Mouse (Mus musculus) ovary, postnatal 14 days (tissue): ENCODE data around the gene Ints7.
A peak's percentile ranks its signal among the peaks of the same experiment; 100 is the strongest.

Experiments
- DNase-seq: peaks from one replicate; pipeline ENCODE4 v3.0.0; 2022; ENCODE audit warnings: low spot score

Ints7 gene

DNA sequence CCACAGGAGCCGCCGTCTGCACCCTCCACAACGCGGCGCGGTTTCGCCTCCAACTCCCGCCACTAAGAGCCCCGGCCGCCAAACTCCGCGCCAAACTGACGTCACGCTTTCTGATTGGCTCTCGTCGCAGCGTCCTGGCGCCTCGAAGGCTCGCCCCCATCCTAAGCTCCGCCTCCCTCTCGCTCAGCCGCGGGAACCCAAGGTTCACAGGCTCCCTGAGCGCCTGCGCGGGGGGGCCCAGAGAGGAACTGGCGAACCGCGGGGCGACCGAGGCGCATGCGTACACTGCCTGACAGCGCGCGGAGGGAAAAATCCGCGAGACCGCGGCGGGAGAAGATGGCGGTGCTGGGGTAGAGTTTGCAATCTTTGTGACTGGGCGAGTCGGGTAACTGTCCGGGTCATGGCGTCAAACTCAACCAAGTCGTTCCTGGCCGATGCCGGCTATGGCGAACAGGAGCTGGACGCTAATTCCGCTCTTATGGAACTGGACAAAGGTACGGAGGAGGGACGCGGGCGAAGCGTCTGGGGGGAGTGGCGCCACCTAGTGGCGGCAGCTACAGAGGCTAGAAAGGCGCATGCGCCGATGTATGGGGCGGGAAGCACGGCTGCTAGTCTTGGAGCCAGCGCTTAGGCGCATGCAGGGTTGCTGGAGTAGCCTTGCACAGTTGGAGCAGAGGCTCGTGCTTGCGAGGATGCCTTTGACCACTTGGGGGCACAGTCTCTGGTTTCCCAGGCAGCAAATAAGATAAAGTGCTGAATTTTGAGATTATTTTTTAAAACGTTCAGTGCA lies at the start of gene Ints7, which contains the start of gene Dtl:
Gene Ints7, plus strand, starts transcription at position 179 of the 790 bp plus-strand sequence.
Gene Dtl, minus strand, starts transcription at position 87 of the 790 bp plus-strand sequence.
- DNase-seq: peak; percentile 98

DNA sequence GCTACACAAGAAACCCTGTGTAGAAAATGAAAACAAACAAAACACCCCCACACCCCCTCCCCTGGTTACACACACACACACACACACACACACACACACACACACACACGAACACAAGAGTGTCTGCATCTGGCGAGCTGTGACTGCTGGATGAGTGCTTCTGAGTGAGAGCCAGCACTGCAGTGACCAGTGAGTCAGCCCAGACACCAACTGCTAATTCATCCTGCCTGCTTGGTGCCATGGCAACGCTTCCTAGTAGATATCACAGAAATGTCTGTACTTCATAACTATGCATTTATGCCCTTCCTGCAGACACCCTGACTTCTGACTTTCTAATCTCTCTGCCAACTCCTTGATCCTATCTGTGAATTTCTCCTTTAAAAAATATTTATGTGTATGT lies 48.3 kb upstream of the Ints7 start:
- DNase-seq: no peak

DNA sequence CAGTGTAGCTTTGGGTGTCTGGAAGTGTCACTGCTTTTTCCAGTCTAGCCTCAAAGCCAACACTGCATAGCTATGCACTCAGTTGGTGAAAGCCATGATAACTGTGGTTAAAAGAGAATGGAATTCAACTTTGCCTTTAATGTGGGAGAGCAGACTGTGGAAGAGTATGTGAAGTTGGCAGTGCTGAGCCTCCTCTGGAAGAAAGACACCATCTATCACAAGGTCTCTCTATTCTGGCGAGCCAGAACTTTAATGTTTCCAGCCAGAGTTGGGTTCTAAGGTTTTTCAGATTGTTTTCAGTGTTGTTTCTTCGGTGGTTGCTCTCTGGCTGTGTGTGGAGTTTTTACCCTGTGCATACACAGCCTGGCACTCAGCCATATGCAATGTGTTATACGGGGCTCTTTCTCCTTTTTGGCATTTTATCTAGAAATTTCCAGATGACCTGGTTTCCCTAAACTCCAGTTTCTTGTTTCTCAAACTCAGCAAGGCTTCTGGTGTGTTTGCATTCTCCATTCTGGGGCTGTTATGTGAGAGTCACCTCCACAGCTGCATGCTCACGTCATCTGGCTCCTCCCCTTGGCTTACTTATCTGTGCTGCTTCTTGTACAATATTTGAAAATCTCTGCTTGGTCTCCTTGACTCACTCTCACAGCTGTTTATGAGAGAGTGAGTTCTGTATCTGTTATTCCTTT lies 47.4 kb upstream of the Ints7 start:
- DNase-seq: peak; percentile 13

DNA sequence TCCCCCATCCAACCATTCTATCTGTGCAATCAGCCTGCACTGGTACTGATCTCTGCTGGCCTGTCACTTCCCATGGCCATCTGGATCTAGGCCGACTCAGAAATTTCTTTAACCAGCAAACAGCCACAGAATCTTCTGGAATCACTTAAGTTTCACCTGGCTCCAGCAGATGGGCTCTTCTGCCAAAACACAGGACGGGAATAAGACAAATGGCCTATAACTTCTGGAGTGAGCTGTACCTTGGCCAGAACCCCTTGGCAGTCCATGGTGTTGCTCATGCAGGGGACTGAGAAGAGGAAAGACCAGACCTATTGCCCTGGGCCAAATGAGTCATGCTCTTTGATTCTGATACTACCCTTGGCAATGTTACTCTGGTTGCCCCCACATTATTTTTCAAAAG lies 46.0 kb upstream of the Ints7 start:
- DNase-seq: peak; percentile 26

DNA sequence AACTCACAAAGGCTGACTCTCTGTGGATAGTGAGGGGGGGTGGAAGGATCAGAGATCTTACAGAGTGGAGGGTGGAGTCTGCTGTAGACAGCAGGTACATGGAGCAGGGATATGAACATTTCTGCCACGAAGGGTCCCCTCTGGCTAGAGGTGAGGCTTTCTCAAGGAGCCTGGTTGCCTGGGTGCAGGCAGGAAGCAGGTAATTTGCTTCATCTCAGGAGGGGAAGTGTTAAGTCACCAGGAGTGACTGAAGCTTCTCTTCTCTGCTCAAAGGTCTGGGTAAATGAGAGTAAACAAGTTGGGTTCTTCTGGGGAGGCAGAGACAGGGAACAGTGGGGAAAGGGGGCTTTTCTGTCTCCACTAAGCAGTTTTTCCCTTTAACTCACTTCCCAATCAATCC lies 44.4 kb upstream of the Ints7 start:
- no peak for DNase-seq

DNA sequence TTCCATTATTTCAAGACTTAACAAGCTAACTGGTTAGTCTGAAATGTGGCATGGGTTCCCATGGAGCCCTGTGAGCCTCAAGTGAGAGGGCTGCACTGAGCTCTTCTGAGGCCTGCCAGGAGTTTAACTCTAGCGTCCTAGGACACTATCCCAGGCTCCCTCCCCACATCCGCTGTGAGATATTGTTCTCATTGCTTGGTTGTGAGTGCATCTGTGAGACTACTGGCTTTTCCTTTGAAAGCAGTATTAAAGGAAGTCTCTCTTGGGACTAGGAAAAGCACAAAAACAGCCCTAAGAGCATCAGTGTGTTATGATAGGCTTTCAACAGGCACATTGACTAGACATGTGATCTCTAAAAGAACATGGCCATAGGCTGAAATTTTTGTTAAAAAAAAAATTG lies 40.5 kb upstream of the Ints7 start:
- no peak for DNase-seq

DNA sequence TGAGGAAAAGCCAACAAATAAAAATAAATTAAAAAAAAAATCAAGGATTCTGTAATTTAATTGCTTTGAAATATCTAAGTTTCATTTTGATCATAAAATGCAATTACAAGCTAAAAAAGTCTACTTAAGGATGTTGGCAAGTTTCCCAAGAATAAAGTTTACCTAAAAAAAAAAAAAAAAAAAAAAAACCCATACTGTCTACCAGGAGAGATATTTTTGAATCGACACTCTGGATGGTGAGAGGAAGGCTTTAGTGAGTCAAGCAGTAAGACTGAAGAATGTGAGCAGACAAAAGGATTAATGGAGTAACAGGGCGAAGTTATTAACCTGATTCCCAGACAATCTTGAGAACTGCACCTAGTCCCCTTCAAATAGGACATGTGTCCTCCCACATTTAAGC lies 35.1 kb upstream of the Ints7 start:
- DNase-seq: no peak

DNA sequence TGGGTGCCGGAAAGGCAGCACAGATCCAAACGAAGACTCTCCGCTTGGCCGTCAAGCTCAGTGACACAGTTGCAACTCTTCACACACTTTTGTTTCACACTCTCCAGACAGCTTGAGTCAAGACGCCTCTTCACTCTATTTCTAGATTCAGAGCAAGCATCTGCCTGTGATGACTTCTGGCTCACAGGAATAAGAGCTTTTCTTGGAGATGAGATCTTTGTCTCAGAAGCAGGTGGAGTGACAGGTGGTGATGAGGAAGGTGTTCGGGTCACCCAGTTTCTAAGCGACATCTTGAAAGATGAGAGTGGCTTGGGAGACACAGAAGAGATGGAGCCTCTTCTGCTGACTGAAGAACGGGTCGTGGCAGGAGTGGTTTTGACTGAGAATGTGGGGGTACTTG lies 34.4 kb upstream of the Ints7 start:
- DNase-seq: no peak

DNA sequence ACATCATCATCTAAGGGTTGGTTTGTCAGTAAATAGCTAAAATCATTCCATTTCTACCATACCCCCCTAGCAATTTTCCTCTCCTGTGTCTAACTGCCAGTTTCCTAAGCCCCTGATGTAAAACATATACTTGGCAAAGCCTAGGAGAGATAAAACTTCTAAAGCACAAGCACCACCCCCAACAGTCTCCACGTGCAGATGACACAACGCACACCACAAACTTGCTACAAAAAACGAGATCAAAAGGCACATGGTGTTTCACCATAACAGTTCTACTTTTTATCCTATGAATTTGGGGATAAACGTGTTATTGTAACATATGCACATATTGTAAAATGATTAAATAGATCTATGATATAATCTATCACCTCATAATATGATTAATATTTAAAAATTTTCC lies 33.8 kb upstream of the Ints7 start:
- DNase-seq: no peak

DNA sequence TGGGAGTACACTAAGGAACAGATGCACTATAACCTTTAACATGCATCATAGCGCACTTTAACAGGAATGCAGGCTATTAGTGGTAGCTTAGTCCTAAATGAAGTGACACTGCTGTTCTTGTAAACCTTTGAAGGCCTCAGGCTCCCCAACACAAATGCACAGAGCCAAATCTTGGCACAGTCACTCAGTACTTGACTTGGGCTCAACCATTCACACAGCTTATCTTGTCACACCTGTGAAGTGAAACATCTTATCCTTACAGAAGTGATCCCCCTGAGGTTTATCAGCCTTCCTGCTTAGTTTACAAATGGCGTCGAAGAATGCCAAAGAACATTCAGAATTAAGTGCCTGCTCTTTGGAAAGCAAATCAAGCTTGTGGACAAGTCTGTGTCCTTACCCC lies 31.7 kb upstream of the Ints7 start:
- DNase-seq: no peak

DNA sequence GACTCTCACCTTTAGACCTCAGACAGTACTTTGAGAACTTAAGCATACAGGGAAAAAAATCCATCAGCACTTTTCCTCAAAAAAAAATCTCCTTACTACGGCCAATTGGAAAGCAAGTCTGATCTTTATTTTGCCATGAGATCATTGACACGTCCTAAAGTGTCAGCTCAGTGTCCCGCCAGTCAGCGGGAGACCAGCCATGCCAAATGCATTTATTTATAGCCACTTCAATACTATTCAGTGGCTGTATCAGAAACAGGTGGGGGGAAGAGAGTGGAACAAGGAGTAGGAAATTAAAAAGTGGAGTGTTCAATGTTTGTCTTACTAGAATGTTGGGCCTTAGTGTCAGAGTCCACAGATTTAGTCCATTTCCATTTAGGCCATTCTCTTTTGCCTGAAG lies 24.6 kb upstream of the Ints7 start:
- DNase-seq: no peak

DNA sequence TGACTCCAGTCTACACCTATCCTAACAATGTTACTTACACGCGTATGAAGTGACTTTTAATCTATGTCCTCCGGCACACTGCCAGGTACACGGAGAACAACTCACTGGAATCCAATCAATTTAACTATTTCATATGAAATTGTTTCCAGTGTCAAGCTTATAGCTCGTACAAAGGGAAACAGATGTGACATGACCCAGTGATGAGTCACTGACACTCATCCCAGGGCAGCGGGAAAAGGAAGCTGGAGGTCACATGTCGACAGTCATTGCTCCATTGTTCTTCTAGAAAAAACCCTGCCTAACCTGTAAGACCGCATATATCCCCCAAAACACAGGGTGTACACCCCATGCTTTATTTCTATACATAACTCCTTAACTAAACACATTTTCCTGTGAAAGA lies 18.3 kb upstream of the Ints7 start:
- DNase-seq: no peak

DNA sequence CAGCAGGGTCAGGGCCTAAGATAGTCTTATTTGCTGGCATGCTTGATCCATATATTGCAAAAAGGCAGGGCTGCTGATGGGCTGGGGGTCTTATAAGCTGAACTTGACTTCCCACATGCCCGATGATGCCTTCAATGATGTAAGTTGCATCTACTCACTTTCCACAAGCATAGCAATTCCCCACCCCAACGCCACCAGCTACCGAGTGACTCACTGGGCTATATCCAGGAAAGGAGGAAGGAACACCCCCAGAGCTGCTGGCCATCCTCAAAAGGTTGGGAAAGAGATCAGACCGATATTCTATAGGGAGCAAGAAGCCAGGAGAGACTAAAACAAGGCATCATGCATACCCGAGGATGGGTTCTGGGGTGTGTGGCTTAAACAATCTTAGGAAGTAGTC lies 15.7 kb upstream of the Ints7 start:
- DNase-seq: no peak

DNA sequence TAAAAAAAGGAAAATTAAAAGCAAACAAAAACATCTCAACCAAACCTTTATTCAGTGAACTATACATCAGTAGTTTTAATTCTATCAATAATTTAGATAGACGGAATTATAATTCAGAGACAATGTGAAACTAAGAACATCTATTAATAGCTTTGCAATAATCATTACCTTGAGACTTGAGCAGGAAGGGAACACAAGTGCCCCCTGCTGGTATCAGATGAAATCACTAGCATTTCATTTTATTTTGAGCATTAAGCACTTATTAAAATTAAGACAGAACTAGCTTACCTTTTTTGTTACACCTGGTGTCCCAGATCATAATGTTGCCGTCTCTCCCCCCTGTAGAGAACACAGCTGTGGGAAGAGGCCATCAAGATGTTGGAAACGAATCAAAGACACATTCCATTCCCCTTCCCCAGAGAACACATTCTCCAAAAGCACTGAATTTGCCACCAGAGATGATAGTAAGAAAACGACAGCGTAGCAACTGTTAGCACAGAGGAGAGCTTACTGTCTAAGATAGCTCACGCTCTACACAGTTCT lies 12.5 kb upstream of the Ints7 start:
- DNase-seq: peak; percentile 38

DNA sequence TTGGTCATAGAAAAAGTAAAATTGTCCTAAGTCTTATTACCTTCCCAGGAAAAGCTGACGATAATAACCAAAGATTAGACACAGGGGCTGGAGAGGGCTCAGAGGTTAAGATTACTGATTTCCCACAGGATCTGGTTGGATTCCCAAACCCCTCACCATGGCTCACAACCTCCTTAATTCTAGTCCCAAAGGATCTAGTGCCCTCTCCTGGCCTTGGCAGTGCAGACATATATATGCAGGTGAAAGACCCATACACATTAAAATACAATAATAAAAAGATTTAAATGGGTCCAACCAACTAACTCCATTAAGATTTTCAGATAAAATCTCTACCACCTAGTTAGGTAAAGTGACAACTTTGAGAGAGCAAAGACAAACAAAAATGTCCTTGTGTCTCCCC lies 7.6 kb upstream of the Ints7 start:
- no peak for DNase-seq

DNA sequence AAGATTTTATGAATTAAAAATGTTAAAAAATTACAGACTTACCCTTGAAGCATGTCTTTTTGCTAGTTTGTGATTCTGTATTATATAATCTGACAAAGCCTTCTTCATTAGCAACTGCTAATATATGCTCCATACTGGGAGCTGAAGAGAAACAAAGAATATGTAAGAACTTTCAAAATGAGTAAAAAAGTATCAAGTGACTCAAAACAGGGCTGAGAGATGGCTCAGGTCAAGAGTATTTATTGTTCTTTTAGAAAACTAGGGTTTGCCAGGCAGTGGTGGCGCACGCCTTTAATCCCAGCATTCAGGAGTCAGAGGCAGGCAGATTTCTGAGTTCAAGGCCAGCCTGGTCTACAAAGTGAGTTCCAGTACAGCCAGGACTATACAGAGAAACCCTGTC lies 5.8 kb upstream of the Ints7 start:
- DNase-seq: no peak

DNA sequence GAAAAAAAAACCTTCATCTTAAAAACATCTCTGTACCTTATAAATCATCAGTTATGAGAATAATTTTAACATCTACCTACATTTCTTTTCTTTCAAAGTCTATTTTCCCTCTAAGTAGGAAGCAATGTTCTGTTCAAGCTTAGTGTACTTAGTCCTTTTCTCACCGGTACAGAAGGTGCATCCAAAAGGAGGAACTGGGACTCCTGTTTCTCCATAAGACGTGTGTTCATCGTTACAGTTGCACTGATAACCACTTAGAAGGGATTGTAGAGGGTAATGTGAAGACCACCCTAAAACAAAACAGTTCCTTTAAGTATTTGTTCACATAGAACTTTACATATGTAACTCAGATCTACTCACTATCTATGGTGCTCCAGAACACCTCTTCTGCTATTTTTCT lies 5.0 kb upstream of the Ints7 start:
- no peak for DNase-seq

DNA sequence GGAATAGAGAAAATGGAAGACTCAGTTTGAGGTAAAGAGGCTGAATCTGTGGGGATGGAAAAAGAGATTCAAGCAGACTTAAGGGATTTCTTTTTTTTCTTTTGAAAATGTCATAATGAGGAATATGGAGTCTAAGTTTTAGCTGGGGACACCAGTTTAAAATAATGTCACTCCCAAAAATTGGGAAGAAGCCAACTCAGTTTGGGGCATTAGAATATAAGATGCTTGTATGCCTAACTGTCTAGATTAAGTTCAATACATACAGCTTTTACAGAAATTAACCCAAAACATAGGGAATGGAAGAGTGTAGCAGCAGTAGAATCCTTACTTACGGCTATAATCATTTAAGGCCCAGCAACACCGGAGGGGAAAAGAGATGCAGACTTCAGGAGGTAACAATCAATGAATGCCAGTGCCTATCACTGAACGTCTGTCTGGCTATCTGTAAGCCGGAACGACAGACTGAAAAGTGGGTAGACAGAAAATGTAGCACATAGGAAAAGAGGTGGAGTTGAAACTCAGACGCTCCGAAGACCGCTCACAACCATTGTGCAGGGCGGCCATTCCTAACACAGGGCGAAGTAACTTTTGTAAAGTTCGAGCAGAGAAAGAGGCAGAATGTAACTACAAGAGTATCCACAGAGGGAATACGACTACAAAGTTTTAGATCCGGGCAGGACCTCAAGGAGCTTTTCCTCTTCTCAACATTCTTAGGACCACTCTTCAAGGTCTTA lies 1.4 kb upstream of the Ints7 start:
- DNase-seq: no peak

DNA sequence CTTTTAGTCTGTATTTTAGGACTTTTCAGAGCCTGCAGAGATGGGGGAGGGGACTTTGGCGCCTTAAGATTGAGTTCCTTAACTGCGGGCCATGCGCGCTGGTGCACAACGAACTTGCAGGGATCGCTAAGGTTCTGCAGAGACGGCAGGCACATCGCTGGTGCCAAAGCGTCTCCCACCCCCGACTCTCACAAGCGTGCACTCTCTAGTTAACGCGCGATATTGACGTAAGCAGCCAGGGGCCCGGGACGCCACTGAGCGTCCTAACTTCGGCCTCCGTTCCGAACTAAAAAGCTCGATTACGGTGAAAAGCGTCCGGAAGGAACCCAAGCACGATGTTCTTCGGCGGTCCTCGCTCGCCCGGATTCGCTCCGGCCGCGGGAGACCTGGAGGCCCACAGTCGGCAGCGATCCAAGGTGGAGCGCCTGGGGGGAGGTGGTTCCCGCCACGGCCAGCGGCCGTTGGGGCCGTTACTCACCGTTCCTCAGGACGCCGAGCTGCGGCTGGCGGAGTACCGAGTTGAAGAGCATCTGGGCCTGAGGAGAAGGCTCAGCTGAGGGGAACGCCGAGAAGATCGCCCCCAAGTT lies 472 bp upstream of the Ints7 start:
- no peak for DNase-seq

DNA sequence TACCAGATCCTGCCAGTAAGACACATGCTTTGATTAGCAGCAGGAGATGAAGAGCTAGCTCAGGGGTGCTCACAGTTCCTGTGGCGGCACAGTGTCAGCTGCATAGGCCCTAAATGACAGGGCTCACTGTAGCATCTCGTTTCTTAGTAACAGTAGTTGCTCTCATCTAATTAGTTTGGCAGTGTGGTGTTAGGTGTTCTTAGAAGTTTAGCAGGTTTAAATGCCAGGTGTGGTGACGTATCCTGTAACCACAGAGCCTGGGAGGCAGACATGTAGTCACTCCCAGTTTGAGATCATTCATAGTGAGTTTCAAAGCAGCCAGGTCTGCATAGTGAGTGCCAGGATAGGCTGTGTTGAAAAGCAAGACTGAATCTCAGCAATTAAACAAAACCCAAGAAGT lies 4.1 kb downstream of the Ints7 start:
- no peak for DNase-seq

DNA sequence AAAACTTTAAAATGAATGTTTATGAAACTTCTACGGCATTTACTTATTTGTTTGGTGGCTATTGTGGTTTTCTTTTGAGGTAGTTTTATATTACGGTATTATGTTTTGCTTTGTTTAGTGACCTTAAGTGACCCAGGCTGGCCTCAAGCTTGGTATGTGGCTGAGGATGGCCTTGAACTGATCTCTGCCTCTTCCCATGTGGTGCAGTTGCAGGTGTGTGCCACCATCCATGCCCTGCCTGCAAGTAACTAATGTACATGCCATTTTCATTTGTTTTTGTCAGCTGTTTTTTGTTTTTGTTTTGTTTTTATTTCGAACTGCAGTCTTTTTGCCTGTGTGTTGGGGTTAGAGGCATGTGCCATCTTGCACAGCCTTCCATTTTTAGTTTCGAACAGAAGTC lies 6.2 kb downstream of the Ints7 start:
- no peak for DNase-seq

DNA sequence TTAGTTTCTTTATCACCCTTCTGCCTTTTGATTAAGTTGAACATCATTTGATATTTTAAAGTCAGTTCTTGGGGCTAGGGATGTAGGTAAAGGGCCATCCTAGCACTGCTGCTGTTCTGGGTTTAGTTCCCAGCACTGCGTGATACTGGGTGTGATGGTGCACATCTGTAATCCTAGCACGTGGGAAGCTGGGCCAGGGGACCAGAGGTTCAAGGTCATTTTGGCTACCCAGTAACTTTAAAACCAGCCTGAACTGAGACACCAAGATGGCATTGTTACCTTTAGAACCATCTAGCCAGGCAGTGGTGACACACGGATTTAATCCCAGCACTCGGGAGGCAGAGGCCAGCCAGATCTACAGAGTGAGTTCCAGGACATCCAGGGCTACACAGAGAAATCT lies 8.4 kb downstream of the Ints7 start:
- no peak for DNase-seq
